Mouse (Mus musculus): ENCODE measurements around the gene Eva1c.

GRCm38 (mm10) chr16:90850881-90851280, 24.4 kb downstream of the Eva1c start:
- TF ChIP-seq GATA1 (IDR thresholded peaks at IDR 0.05; ENCODE audit: borderline replicate concordance, low read length): no peak
- no peak for TF ChIP-seq FLI1 (IDR thresholded peaks at IDR 0.05; ENCODE audit: low read length)

Measured in megakaryocyte, embryonic 14.5 days (primary cell).